Mouse (Mus musculus) bone marrow, adult 2 months (tissue): ENCODE data around the gene 4931406P16Rik.

Source experiments
- CTCF ChIP-seq: fragments of 200-500 bp; IDR thresholded peaks from 2 replicates; pipeline ENCODE4 v1.5.1; 2011; ENCODE audit warnings: low read length, control low read depth; ENCODE audit not compliant: control insufficient read depth, insufficient read depth
- POLR2A ChIP-seq: fragments of 200-500 bp; IDR thresholded peaks from 2 replicates; pipeline ENCODE4 v1.6.1; 2011; ENCODE audit warnings: low read depth, mild to moderate bottlenecking, control low read depth, low read length, borderline replicate concordance; ENCODE audit not compliant: control insufficient read depth

DNA sequence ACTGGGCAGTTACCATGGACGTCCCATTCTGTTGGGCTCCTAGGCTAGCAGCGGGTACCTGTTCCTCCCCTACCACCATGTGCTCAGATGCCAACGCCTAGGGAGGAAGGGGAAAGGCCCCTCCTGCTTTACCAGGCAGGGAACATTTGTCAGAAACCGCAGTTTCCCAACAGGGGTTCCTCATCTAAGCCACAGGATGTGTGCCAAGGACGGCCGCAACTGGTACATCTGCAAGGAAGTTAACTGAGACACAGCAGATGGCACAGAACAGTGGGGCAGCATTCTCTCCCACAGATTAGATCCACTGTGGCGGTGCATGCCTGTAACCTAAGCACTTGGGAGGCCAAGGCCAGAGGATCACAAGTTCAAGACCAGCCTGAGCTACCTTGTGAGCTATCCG, 98.7 kb downstream of the 4931406P16Rik start:
- TF ChIP-seq CTCF, result no peak
- TF ChIP-seq POLR2A, result no peak
